Mouse (Mus musculus) heart, embryonic 10.5 days (tissue): Measurements from ENCODE around the gene Dlgap1. TPM values are rescaled to one million over a fixed set of nuclear protein-coding genes. Genes with fewer than 3 reads are reported as not detected.

ENCODE experiments used
- DNase-seq: peaks from one replicate; pipeline ENCODE4 v3.0.0-alpha.2; 2017; ENCODE audit warnings: low spot score
- H3K27ac ChIP-seq: fragments of 300-500 bp; sonication (generic); 2 replicates; pipeline ENCODE4 v1.5.1; 2016; ENCODE audit warnings: mild to moderate bottlenecking
- H3K27me3 ChIP-seq: fragments of 300-500 bp; sonication (generic); 2 replicates; pipeline ENCODE4 v1.6.1; 2016; ENCODE audit warnings: mild to moderate bottlenecking; ENCODE audit not compliant: poor library complexity, insufficient read depth, severe bottlenecking
- H3K36me3 ChIP-seq: fragments of 300-500 bp; sonication (generic); 2 replicates; pipeline ENCODE4 v1.6.1; 2016; ENCODE audit warnings: mild to moderate bottlenecking, moderate library complexity
- H3K4me1 ChIP-seq: fragments of 300-500 bp; sonication (generic); 2 replicates; pipeline ENCODE4 v1.6.1; 2016; ENCODE audit warnings: mild to moderate bottlenecking
- H3K4me3 ChIP-seq: fragments of 300-500 bp; sonication (generic); 2 replicates; pipeline ENCODE4 v1.5.1; 2016; ENCODE audit warnings: mild to moderate bottlenecking, moderate library complexity
- H3K9me3 ChIP-seq: fragments of 300-500 bp; sonication (generic); 2 replicates; pipeline ENCODE4 v1.6.1; 2016; ENCODE audit warnings: mild to moderate bottlenecking, moderate library complexity
- WGBS: fragments of 180-500 bp; shearing (Covaris S2); methylation state at CpG from one replicate; pipeline ENCODE4 v1.1.7; 2016; 5-methylcytosine and 5-hydroxymethylcytosine counted together
- polyA plus RNA-seq: library from polyadenylated mRNA; unstranded; fragments of >200 nt; fragmentation: Nextera tagmentation; extraction: Ambion mirVana; gene quantifications from 2 replicates; pipeline ENCODE4 v1.2.1, GENCODE M21; 2016

Dlgap1 gene
- polyA plus RNA-seq, 1 experiment from 2014 or later = 0.51 TPM

- Histone ChIP-seq H3K27me3 (no peaks in the 10 kb centered on the region), H3K4me3 (peak overlapping the region; percentile 35; the same call in 1 of the 2 replicates), H3K9me3 (no peaks in the 10 kb centered on the region), H3K4me1 (peaks cover 17% of the 10 kb centered on the region), H3K27ac (peak overlapping the region; percentile 60; the same call in 1 of the 2 replicates), H3K36me3 (no peaks in the 10 kb centered on the region)
- 3% methylated on average over 7 of the region's 7 CpGs for WGBS
- peak; percentile 89 for DNase-seq
Observed at GRCm38 (mm10) chr17:70794291-70794690, 825.4 kb downstream of the Dlgap1 start.

- H3K9me3 ChIP-seq = no peaks in the 10 kb centered on the region
- H3K27me3 ChIP-seq = no peaks in the 10 kb centered on the region
- no peaks in the 10 kb centered on the region for H3K36me3 ChIP-seq
- WGBS = 31% methylated on average over 6 of the region's 6 CpGs
- peak overlapping the region; percentile 60; the same call in 1 of the 2 replicates for H3K27ac ChIP-seq
- peak overlapping the region; percentile 35; the same call in 1 of the 2 replicates for H3K4me3 ChIP-seq
- peaks cover 17% of the 10 kb centered on the region for H3K4me1 ChIP-seq
- DNase-seq = peak; percentile 69
Observed at GRCm38 (mm10) chr17:70794722-70795121, 825.8 kb downstream of the Dlgap1 start.

- DNase-seq = peak; percentile 51
- Histone ChIP-seq H3K4me1 (peaks cover 17% of the 10 kb centered on the region), H3K27ac (peak overlapping the region; percentile 60; the same call in 1 of the 2 replicates), H3K9me3 (no peaks in the 10 kb centered on the region), H3K27me3 (no peaks in the 10 kb centered on the region), H3K36me3 (no peaks in the 10 kb centered on the region), H3K4me3 (no peak overlapping the region)
- WGBS = 26% methylated on average over 4 of the region's 4 CpGs
Observed at GRCm38 (mm10) chr17:70795196-70795595, 826.3 kb downstream of the Dlgap1 start.

- Histone ChIP-seq H3K27ac (no peak overlapping the region), H3K4me3 (no peak overlapping the region), H3K4me1 (peaks cover 17% of the 10 kb centered on the region), H3K27me3 (no peaks in the 10 kb centered on the region), H3K9me3 (no peaks in the 10 kb centered on the region), H3K36me3 (no peaks in the 10 kb centered on the region)
- DNase-seq = no peak
- 78% methylated on average over 8 of the region's 8 CpGs for WGBS
Observed at GRCm38 (mm10) chr17:70796940-70797772, 828.3 kb downstream of the Dlgap1 start.

- no peaks in the 10 kb centered on the region for H3K9me3 ChIP-seq
- no peaks in the 10 kb centered on the region for H3K27me3 ChIP-seq
- peaks cover 17% of the 10 kb centered on the region for H3K4me1 ChIP-seq
- no peak for DNase-seq
- no peaks in the 10 kb centered on the region for H3K36me3 ChIP-seq
- no peak overlapping the region for H3K4me3 ChIP-seq
- H3K27ac ChIP-seq = no peak overlapping the region
- WGBS = 70% methylated on average over 1 of the region's 1 CpGs
Observed at GRCm38 (mm10) chr17:70797773-70798045, 828.8 kb downstream of the Dlgap1 start.

- WGBS = 64% methylated on average over 4 of the region's 4 CpGs
- H3K27me3 ChIP-seq = no peaks in the 10 kb centered on the region
- no peaks in the 10 kb centered on the region for H3K9me3 ChIP-seq
- DNase-seq = peak; percentile 47
- H3K4me3 ChIP-seq = no peak overlapping the region
- H3K4me1 ChIP-seq = peaks cover 13% of the 10 kb centered on the region
- no peaks in the 10 kb centered on the region for H3K36me3 ChIP-seq
- no peak overlapping the region for H3K27ac ChIP-seq
Observed at GRCm38 (mm10) chr17:70799266-70799665, 830.4 kb downstream of the Dlgap1 start.

GRCm38 (mm10) chr17:70802022-70802421, 833.1 kb downstream of the Dlgap1 start:
- H3K27me3 ChIP-seq = no peaks in the 10 kb centered on the region
- no peak overlapping the region for H3K27ac ChIP-seq
- no peak for DNase-seq
- H3K9me3 ChIP-seq = no peaks in the 10 kb centered on the region
- no peaks in the 10 kb centered on the region for H3K36me3 ChIP-seq
- H3K4me1 ChIP-seq = no peaks in the 10 kb centered on the region
- H3K4me3 ChIP-seq = no peak overlapping the region
- 88% methylated on average over 14 of the region's 14 CpGs for WGBS

- 90% methylated on average over 9 of the region's 9 CpGs for WGBS
- no peaks in the 10 kb centered on the region for H3K36me3 ChIP-seq
- DNase-seq = no peak
Observed at GRCm38 (mm10) chr17:70805866-70806265, 837.0 kb downstream of the Dlgap1 start.

GRCm38 (mm10) chr17:70806600-70806999, 837.7 kb downstream of the Dlgap1 start:
- DNase-seq = no peak
- 79% methylated on average over 2 of the region's 2 CpGs for WGBS
- H3K4me3 ChIP-seq = no peak overlapping the region
- no peak overlapping the region for H3K27ac ChIP-seq
- no peaks in the 10 kb centered on the region for H3K9me3 ChIP-seq
- no peaks in the 10 kb centered on the region for H3K36me3 ChIP-seq
- no peaks in the 10 kb centered on the region for H3K4me1 ChIP-seq
- H3K27me3 ChIP-seq = no peaks in the 10 kb centered on the region

More at GRCm38 (mm10) chr17:70805866-70806265, 837.0 kb downstream of the Dlgap1 start:
- Histone ChIP-seq H3K27me3 (no peaks in the 10 kb centered on the region), H3K9me3 (no peaks in the 10 kb centered on the region), H3K4me1 (no peaks in the 10 kb centered on the region), H3K4me3 (no peak overlapping the region), H3K27ac (no peak overlapping the region)

GRCm38 (mm10) chr17:70807885-70808284, 839.0 kb downstream of the Dlgap1 start:
- WGBS = 97% methylated on average over 1 of the region's 1 CpGs
- Histone ChIP-seq H3K4me3 (no peak overlapping the region), H3K9me3 (no peaks in the 10 kb centered on the region), H3K36me3 (no peaks in the 10 kb centered on the region), H3K27ac (no peak overlapping the region), H3K4me1 (no peaks in the 10 kb centered on the region), H3K27me3 (no peaks in the 10 kb centered on the region)
- no peak for DNase-seq

GRCm38 (mm10) chr17:70808837-70809236, 840.0 kb downstream of the Dlgap1 start:
- H3K4me3 ChIP-seq = no peak overlapping the region
- H3K27me3 ChIP-seq = no peaks in the 10 kb centered on the region
- H3K4me1 ChIP-seq = no peaks in the 10 kb centered on the region
- no peaks in the 10 kb centered on the region for H3K36me3 ChIP-seq
- no peak for DNase-seq
- 43% methylated on average over 14 of the region's 14 CpGs for WGBS
- no peak overlapping the region for H3K27ac ChIP-seq
- H3K9me3 ChIP-seq = no peaks in the 10 kb centered on the region

- H3K27me3 ChIP-seq = no peaks in the 10 kb centered on the region
- 77% methylated on average over 3 of the region's 3 CpGs for WGBS
Observed at GRCm38 (mm10) chr17:70809776-70810175, 840.9 kb downstream of the Dlgap1 start.

GRCm38 (mm10) chr17:70810795-70811194, 841.9 kb downstream of the Dlgap1 start:
- no peak overlapping the region for H3K4me3 ChIP-seq
- no peaks in the 10 kb centered on the region for H3K9me3 ChIP-seq
- DNase-seq = peak; percentile 33
- no peaks in the 10 kb centered on the region for H3K36me3 ChIP-seq
- no peaks in the 10 kb centered on the region for H3K4me1 ChIP-seq
- 82% methylated on average over 5 of the region's 5 CpGs for WGBS
- 0 out of 2 replicates have a peak, but pooled peaks cover under 1% of the 10 kb centered on the region for H3K27me3 ChIP-seq
- H3K27ac ChIP-seq = no peak overlapping the region

More at GRCm38 (mm10) chr17:70809776-70810175, 840.9 kb downstream of the Dlgap1 start:
- no peaks in the 10 kb centered on the region for H3K36me3 ChIP-seq
- no peak overlapping the region for H3K27ac ChIP-seq
- no peaks in the 10 kb centered on the region for H3K9me3 ChIP-seq
- DNase-seq = no peak
- no peaks in the 10 kb centered on the region for H3K4me1 ChIP-seq
- no peak overlapping the region for H3K4me3 ChIP-seq
